Mouse (Mus musculus) left cerebral cortex, adult 8-10 months (tissue): Measurements from ENCODE around the gene Zfp84. TPM values are rescaled to one million over a fixed set of nuclear protein-coding genes. Genes with fewer than 3 reads are reported as not detected.
"Not testable (repeated sequence)": the region's sequence is repeated elsewhere in the genome, so short reads cannot be mapped to it uniquely, and the experiment has no call there.

Experiments
- DNase-seq, 2 experiments: peaks; one replicate each; pipeline ENCODE4 v3.0.0; 2022; ENCODE audit warnings: low spot score in 2 of 2
- total RNA-seq, 4 experiments: library from RNA; stranded (reverse); gene quantifications; 2 replicates each; pipeline ENCODE4 v1.2.4; 2022

Zfp84 gene
- total RNA-seq: 10 to 100 TPM; 16.7 to 18.4 (median 17.4) TPM

- DNase-seq: peak; percentile 77 to 88
Observed at GRCm38 (mm10) chr7:29768090-29768900, at the start of gene Zfp84. TSS of gene Zfp84 (plus strand) at chr7:29768552.

GRCm38 (mm10) chr7:29725461-29726142 is 42.8 kb upstream of the Zfp84 start:
- DNase-seq: not testable (repeated sequence)

GRCm38 (mm10) chr7:29726860-29727259 is 41.5 kb upstream of the Zfp84 start, which contains the start of gene Catsperg2:
TSS of gene Catsperg2 (minus strand) at chr7:29727032.
- not testable (repeated sequence) for DNase-seq

GRCm38 (mm10) chr7:29728055-29728454 is 40.3 kb upstream of the Zfp84 start:
- no peak for DNase-seq

- no peak for DNase-seq
Observed at GRCm38 (mm10) chr7:29742258-29742657, 26.1 kb upstream of the Zfp84 start.

GRCm38 (mm10) chr7:29760476-29760875 is 7.9 kb upstream of the Zfp84 start:
- no peak for DNase-seq

GRCm38 (mm10) chr7:29764702-29765101 is 3.6 kb upstream of the Zfp84 start:
- DNase-seq: no peak

- peak; percentile 69 to 80 for DNase-seq
Observed at GRCm38 (mm10) chr7:29767058-29767686, 1.2 kb upstream of the Zfp84 start.

GRCm38 (mm10) chr7:29768980-29769379 is 628 bp downstream of the Zfp84 start:
- no peak for DNase-seq

GRCm38 (mm10) chr7:29773503-29773902 is 5.2 kb downstream of the Zfp84 start:
- no peak for DNase-seq

- no peak for DNase-seq
Observed at GRCm38 (mm10) chr7:29774371-29774770, 6.0 kb downstream of the Zfp84 start.

- no peak for DNase-seq
Observed at GRCm38 (mm10) chr7:29776568-29776967, 8.2 kb downstream of the Zfp84 start.

GRCm38 (mm10) chr7:29777372-29777771 is 9.0 kb downstream of the Zfp84 start:
- no peak for DNase-seq

- DNase-seq: peak; percentile 74 to 82
Observed at GRCm38 (mm10) chr7:29783871-29784551, 15.7 kb downstream of the Zfp84 start, which contains the start of gene Zfp30. TSS of gene Zfp30 (plus strand) at chr7:29783998.

- DNase-seq: no peak
Observed at GRCm38 (mm10) chr7:29785023-29785422, 16.7 kb downstream of the Zfp84 start.

GRCm38 (mm10) chr7:29785888-29786287 is 17.5 kb downstream of the Zfp84 start:
- no peak for DNase-seq

GRCm38 (mm10) chr7:29792906-29793305 is 24.6 kb downstream of the Zfp84 start:
- DNase-seq: no peak

- DNase-seq: no peak
Observed at GRCm38 (mm10) chr7:29807046-29807445, 38.7 kb downstream of the Zfp84 start.

- DNase-seq: no peak
Observed at GRCm38 (mm10) chr7:29812244-29812643, 43.9 kb downstream of the Zfp84 start.

- DNase-seq: no peak
Observed at GRCm38 (mm10) chr7:29814381-29814780, 46.0 kb downstream of the Zfp84 start.

- DNase-seq: no peak
Observed at GRCm38 (mm10) chr7:29815061-29815784, 46.9 kb downstream of the Zfp84 start.
